Mouse (Mus musculus): ENCODE measurements at regions not wholly inside any gene's neighbourhood (a gene's known extent, or its start where the extent isn't known, plus 50 kb on each side); places are given as distances from the start of the nearest gene placed in this dataset.
"Not testable (repeated sequence)": the region's sequence is repeated elsewhere in the genome, so short reads cannot be mapped to it uniquely, and the experiment has no call there.

- DNase-seq (ENCODE audit: low spot score): no peak
Observed at GRCm38 (mm10) chr14:71104617-71105016, 505.0 kb upstream of the Fam160b2 start.

GRCm38 (mm10) chr14:71103955-71104354 lies 504.3 kb upstream of the Fam160b2 start:
- peak; percentile 7 for DNase-seq (ENCODE audit: low spot score)

GRCm38 (mm10) chr14:71095661-71096422 lies 496.2 kb upstream of the Fam160b2 start:
- no peak for DNase-seq (ENCODE audit: low spot score)

- peak; percentile 8 for DNase-seq (ENCODE audit: low spot score)
Observed at GRCm38 (mm10) chr14:71092626-71093326, 493.1 kb upstream of the Fam160b2 start.

- DNase-seq (ENCODE audit: low spot score): no peak
Observed at GRCm38 (mm10) chr14:71085721-71086120, 486.1 kb upstream of the Fam160b2 start.

GRCm38 (mm10) chr14:71082327-71082726 lies 482.7 kb upstream of the Fam160b2 start:
- DNase-seq (ENCODE audit: low spot score): peak; percentile 2

GRCm38 (mm10) chr14:71075671-71076070 lies 476.0 kb upstream of the Fam160b2 start:
- DNase-seq (ENCODE audit: low spot score): no peak

GRCm38 (mm10) chr14:71074019-71074418 lies 474.4 kb upstream of the Fam160b2 start:
- DNase-seq (ENCODE audit: low spot score): no peak

- no peak for DNase-seq (ENCODE audit: low spot score)
Observed at GRCm38 (mm10) chr14:71065669-71066068, 466.0 kb upstream of the Fam160b2 start.

- no peak for DNase-seq (ENCODE audit: low spot score)
Observed at GRCm38 (mm10) chr14:71056601-71057000, 457.0 kb upstream of the Fam160b2 start.

- no peak for DNase-seq (ENCODE audit: low spot score)
Observed at GRCm38 (mm10) chr14:71055480-71055879, 455.8 kb upstream of the Fam160b2 start.

- no peak for DNase-seq (ENCODE audit: low spot score)
Observed at GRCm38 (mm10) chr14:71053788-71054641, 454.4 kb upstream of the Fam160b2 start.

GRCm38 (mm10) chr14:71047096-71047495 lies 447.5 kb upstream of the Fam160b2 start:
- no peak for DNase-seq (ENCODE audit: low spot score)

- DNase-seq (ENCODE audit: low spot score): not testable (repeated sequence)
Observed at GRCm38 (mm10) chr14:71043879-71044770, 444.5 kb upstream of the Fam160b2 start.

GRCm38 (mm10) chr14:71036620-71037019 lies 437.0 kb upstream of the Fam160b2 start:
- no peak for DNase-seq (ENCODE audit: low spot score)

- DNase-seq (ENCODE audit: low spot score): no peak
Observed at GRCm38 (mm10) chr14:71033586-71033985, 434.0 kb upstream of the Fam160b2 start.

GRCm38 (mm10) chr14:71030164-71030880 lies 430.7 kb upstream of the Fam160b2 start:
- no peak for DNase-seq (ENCODE audit: low spot score)

Measured in adipocyte (in vitro differentiated cells).